Mouse (Mus musculus): Measurements from ENCODE around the gene Fdxr. TPM values are rescaled to one million over a fixed set of nuclear protein-coding genes. Genes with fewer than 3 reads are reported as not detected.

Gene Fdxr
- total RNA-seq, 2 experiments from 2014 or later = 7.5 to 9.5 TPM

Small RNA genes lying within 50 kb of the gene (microRNA-seq; reads per million reads assigned to microRNA genes)
- 0 reads per million in 2 experiments for gene Gm25837

Other genes starting within 250 kb of the Fdxr start
- under 1 TPM in 1 of 2 experiments, not detected in 1; 0.79 TPM for gene Cd300ld5, start 239.3 kb downstream of the Fdxr start, total RNA-seq (2021)
- gene Cd300ld3, start 228.6 kb downstream of the Fdxr start, total RNA-seq (2021) = 1 to 10 TPM; 1.6 to 2.2 TPM
- gene Cd300e, start 214.9 kb downstream of the Fdxr start, total RNA-seq (2021) = under 1 TPM in 1 of 2 experiments, not detected in 1; 0.11 TPM
- gene Rab37, start 185.6 kb downstream of the Fdxr start, total RNA-seq (2021) = 1 to 10 TPM; 1.0 to 1.1 TPM
- under 1 TPM; 0.31 to 0.52 TPM for gene Cd300lf, start 143.1 kb downstream of the Fdxr start, total RNA-seq (2021)
- gene Slc9a3r1, start 113.7 kb downstream of the Fdxr start, total RNA-seq (2021) = 10 to 100 TPM; 13.9 to 15.3 TPM
- gene Tmem104, start 89.6 kb downstream of the Fdxr start, total RNA-seq (2021) = 1 to 10 TPM; 5.2 to 9.3 TPM
- gene Nat9, start 89.2 kb downstream of the Fdxr start, total RNA-seq (2021) = 10 to 100 TPM; 11.9 to 12.0 TPM
- gene Grin2c, start 9.8 kb downstream of the Fdxr start, total RNA-seq (2021) = under 1 TPM; 0.12 to 0.18 TPM
- 1 to 10 TPM in 1 of 2 experiments, under 1 TPM in 1; 0.86 to 1.4 TPM for gene Fads6, start 20.6 kb upstream of the Fdxr start, total RNA-seq (2021)
- gene Otop2, start 30.1 kb upstream of the Fdxr start, total RNA-seq (2021) = not detected
- gene Ush1g, start 45.0 kb upstream of the Fdxr start, total RNA-seq (2021) = under 1 TPM; 0.09 to 0.12 TPM
- not detected for gene Otop3, start 57.7 kb upstream of the Fdxr start, total RNA-seq (2021)
- 1 to 10 TPM; 5.9 to 8.5 TPM for gene Hid1, start 90.7 kb upstream of the Fdxr start, total RNA-seq (2021)
- gene Cdr2l, start 104.9 kb upstream of the Fdxr start, total RNA-seq (2021) = 10 to 100 TPM; 18.8 to 20.3 TPM
- gene Mrpl58, start 126.7 kb upstream of the Fdxr start, total RNA-seq (2021) = 100 to 1,000 TPM; 153 to 156 TPM
- gene Atp5h, start 142.9 kb upstream of the Fdxr start, total RNA-seq (2021) = 1,000 to 10,000 TPM; 1,670 to 1,720 TPM
- 10 to 100 TPM; 22.8 to 27.3 TPM for gene Kctd2, start 143.1 kb upstream of the Fdxr start, total RNA-seq (2021)
- gene Trim80, start 163.5 kb upstream of the Fdxr start, total RNA-seq (2021) = not detected
- under 1 TPM in 1 of 2 experiments, not detected in 1; 0.29 TPM for gene Slc16a5, start 185.4 kb upstream of the Fdxr start, total RNA-seq (2021)
- gene Armc7, start 198.6 kb upstream of the Fdxr start, total RNA-seq (2021) = 1 to 10 TPM; 3.1 to 4.3 TPM
- 10 to 100 TPM; 27.3 to 27.4 TPM for gene Nt5c, start 214.8 kb upstream of the Fdxr start, total RNA-seq (2021)
- gene Jpt1, start 237.3 kb upstream of the Fdxr start, total RNA-seq (2021) = 100 to 1,000 TPM; 559 to 561 TPM